Mouse (Mus musculus): ENCODE measurements around the gene Ubac1. TPM values are rescaled to one million over a fixed set of nuclear protein-coding genes. Genes with fewer than 3 reads are reported as not detected.
A peak's percentile ranks its signal among the peaks of the same experiment; 100 is the strongest.

Gene Ubac1
- not detected in 2 replicates for polyA plus RNA-seq (2012; ENCODE audit: insufficient read depth, insufficient read length, low replicate concordance, missing spikeins)

DNA sequence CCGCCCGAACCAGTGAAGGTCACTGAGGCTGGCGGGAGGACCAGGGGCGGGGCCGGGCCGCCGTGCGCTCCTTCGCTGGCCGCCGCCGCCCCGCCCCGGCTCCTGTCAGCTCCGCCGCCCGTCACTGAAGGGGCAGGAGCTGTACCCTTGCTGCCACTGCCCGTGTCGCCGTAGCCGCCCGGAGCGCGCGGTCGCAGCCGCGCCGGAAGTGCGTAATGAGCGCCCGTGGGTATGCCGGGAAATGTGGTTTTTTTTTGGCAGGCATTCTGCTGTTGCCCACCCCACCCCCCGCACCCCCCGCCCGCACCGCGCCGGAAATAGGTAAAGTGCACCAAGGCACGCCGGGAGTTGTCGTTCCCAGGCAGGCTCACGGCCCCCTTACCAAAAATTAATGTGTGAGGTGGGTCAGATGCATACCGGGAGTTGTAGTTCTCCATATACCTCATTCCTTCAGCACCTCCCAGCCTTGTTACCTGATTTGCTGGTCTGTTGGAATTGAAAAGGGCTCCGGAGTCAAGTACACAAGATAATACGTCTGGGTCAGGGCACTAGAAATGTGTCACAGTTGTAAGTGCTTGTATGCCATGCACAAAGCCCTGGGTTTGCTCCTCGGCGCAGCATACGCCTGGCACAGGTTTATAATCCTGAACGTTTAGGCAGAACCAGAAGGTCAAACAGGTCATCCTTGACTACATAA is at the start of gene Ubac1:
TSS of gene Ubac1 (minus strand) at position 187 of the 697 bp plus-strand sequence.
- peak within 1 kb of the TSS; percentile 60 for H3K4me3 ChIP-seq (ENCODE audit: insufficient read depth, low read depth, low read length)
- peak within 1 kb of the TSS; percentile 55 for H3K27ac ChIP-seq (ENCODE audit: insufficient read depth, low read depth, low read length)
- TF ChIP-seq CTCF (IDR thresholded peaks at IDR 0.05; ENCODE audit: insufficient read depth, low read depth, low read length) = no peak
- peak; percentile 77 for TF ChIP-seq POLR2A (IDR thresholded peaks at IDR 0.05; ENCODE audit: insufficient read depth, low read depth, low read length)
- 5% methylated on average over 50 of the region's 50 CpGs for WGBS
- 0 out of 2 replicates have a peak, but pooled peaks cover 3% of the 10 kb centered on the region for H3K4me1 ChIP-seq (ENCODE audit: control insufficient read depth, insufficient read depth, low read length)

GRCm38 (mm10) chr2:26068592-26068991 is 47.0 kb upstream of the Ubac1 start:
- 81% methylated on average over 1 of the region's 1 CpGs for WGBS
- TF ChIP-seq CTCF (IDR thresholded peaks at IDR 0.05; ENCODE audit: insufficient read depth, low read depth, low read length) (no peak), POLR2A (IDR thresholded peaks at IDR 0.05; ENCODE audit: insufficient read depth, low read depth, low read length) (no peak)
- Histone ChIP-seq H3K4me3 (ENCODE audit: insufficient read depth, low read depth, low read length) (no peak overlapping the region), H3K4me1 (ENCODE audit: control insufficient read depth, insufficient read depth, low read length) (peaks cover 56% of the 10 kb centered on the region), H3K27ac (ENCODE audit: insufficient read depth, low read depth, low read length) (peak overlapping the region; percentile 91)

DNA sequence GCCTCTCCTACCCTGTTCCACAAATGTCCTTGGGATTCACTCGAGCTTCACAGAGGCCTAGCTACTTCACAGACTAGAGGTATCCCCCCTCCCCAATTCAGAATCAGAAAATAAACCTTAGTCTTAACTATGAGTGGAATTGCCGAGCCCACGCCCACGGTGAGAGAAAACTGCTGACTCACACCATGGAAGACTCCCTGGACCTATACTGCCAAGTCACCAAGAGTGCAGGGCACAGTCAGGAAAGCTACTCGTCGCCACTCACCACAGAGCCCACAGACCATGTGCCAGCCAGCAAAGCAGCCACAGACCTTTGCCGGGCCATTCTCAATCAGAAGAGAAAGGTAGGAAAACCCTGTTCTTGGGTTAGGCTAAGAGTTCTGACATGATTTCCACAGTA is 46.6 kb upstream of the Ubac1 start:
- 28% methylated on average over 7 of the region's 7 CpGs for WGBS
- Histone ChIP-seq H3K4me1 (ENCODE audit: control insufficient read depth, insufficient read depth, low read length) (peaks cover 59% of the 10 kb centered on the region), H3K27ac (ENCODE audit: insufficient read depth, low read depth, low read length) (peak overlapping the region; percentile 91), H3K4me3 (ENCODE audit: insufficient read depth, low read depth, low read length) (no peak overlapping the region)
- TF ChIP-seq POLR2A (IDR thresholded peaks at IDR 0.05; ENCODE audit: insufficient read depth, low read depth, low read length) (no peak), CTCF (IDR thresholded peaks at IDR 0.05; ENCODE audit: insufficient read depth, low read depth, low read length) (no peak)

DNA sequence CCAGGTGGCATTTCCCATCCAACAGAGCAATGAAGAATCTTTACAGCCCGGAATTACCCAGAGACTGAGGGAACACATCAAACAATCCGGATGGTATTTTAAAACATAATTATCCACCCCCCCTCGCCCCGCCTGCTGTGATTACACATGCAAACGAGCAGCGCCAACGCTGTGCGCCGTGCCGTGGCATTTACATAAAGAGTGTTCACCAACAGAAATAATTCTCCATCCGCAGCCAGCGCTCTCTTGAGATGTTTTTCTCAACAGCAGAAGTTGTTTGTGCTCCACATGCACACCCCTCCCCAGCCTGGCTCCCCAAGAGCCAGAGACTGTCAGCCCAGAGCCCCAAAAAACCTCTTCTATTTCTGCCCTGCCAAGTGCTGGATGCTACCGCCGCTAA is 45.0 kb upstream of the Ubac1 start:
- H3K4me1 ChIP-seq (ENCODE audit: control insufficient read depth, insufficient read depth, low read length) = peaks cover 64% of the 10 kb centered on the region
- TF ChIP-seq POLR2A (IDR thresholded peaks at IDR 0.05; ENCODE audit: insufficient read depth, low read depth, low read length) = 0 out of 2 replicates have a peak, but pooled peaks have one; percentile 32
- TF ChIP-seq CTCF (IDR thresholded peaks at IDR 0.05; ENCODE audit: insufficient read depth, low read depth, low read length) = no peak
- peak overlapping the region; percentile 91 for H3K27ac ChIP-seq (ENCODE audit: insufficient read depth, low read depth, low read length)
- H3K4me3 ChIP-seq (ENCODE audit: insufficient read depth, low read depth, low read length) = no peak overlapping the region
- 16% methylated on average over 14 of the region's 14 CpGs for WGBS

GRCm38 (mm10) chr2:26062742-26063427 is 41.3 kb upstream of the Ubac1 start:
- peak overlapping the region; percentile 95 for H3K27ac ChIP-seq (ENCODE audit: insufficient read depth, low read depth, low read length)
- H3K4me1 ChIP-seq (ENCODE audit: control insufficient read depth, insufficient read depth, low read length) = peaks cover 77% of the 10 kb centered on the region
- no peak overlapping the region for H3K4me3 ChIP-seq (ENCODE audit: insufficient read depth, low read depth, low read length)
- 64% methylated on average over 13 of the region's 13 CpGs for WGBS
- TF ChIP-seq CTCF (IDR thresholded peaks at IDR 0.05; ENCODE audit: insufficient read depth, low read depth, low read length) (no peak), POLR2A (IDR thresholded peaks at IDR 0.05; ENCODE audit: insufficient read depth, low read depth, low read length) (no peak)

DNA sequence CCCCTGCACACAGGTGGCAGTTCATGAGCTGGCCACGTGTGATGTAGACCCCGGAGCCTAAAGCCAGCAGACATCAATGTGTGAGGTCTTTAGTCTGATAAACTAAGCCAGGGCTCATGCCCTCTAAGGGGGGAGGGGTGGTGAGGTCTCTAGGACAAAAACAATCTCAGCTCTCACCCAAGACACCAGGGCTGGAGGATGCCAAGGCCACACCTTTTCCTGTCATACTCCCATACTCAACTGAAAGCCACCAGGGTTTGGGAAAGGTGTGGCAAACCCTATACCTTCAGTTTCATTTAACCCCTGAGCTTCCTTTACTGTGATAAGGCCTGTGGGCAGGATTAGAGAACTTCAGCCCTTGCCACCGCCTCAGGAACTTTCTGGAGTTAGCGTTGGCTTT is 40.7 kb upstream of the Ubac1 start:
- no peak for TF ChIP-seq POLR2A (IDR thresholded peaks at IDR 0.05; ENCODE audit: insufficient read depth, low read depth, low read length)
- TF ChIP-seq CTCF (IDR thresholded peaks at IDR 0.05; ENCODE audit: insufficient read depth, low read depth, low read length) = no peak
- no peak overlapping the region for H3K4me3 ChIP-seq (ENCODE audit: insufficient read depth, low read depth, low read length)
- 79% methylated on average over 4 of the region's 4 CpGs for WGBS
- peak overlapping the region; percentile 95 for H3K27ac ChIP-seq (ENCODE audit: insufficient read depth, low read depth, low read length)
- H3K4me1 ChIP-seq (ENCODE audit: control insufficient read depth, insufficient read depth, low read length) = peaks cover 82% of the 10 kb centered on the region

GRCm38 (mm10) chr2:26061018-26061666 is 39.6 kb upstream of the Ubac1 start:
- WGBS = 40% methylated on average over 21 of the region's 21 CpGs
- TF ChIP-seq POLR2A (IDR thresholded peaks at IDR 0.05; ENCODE audit: insufficient read depth, low read depth, low read length) (no peak), CTCF (IDR thresholded peaks at IDR 0.05; ENCODE audit: insufficient read depth, low read depth, low read length) (no peak)
- peaks cover 81% of the 10 kb centered on the region for H3K4me1 ChIP-seq (ENCODE audit: control insufficient read depth, insufficient read depth, low read length)
- H3K4me3 ChIP-seq (ENCODE audit: insufficient read depth, low read depth, low read length) = no peak overlapping the region
- peak overlapping the region; percentile 95 for H3K27ac ChIP-seq (ENCODE audit: insufficient read depth, low read depth, low read length)

GRCm38 (mm10) chr2:26057053-26057452 is 35.5 kb upstream of the Ubac1 start:
- WGBS = 71% methylated on average over 7 of the region's 7 CpGs
- TF ChIP-seq POLR2A (IDR thresholded peaks at IDR 0.05; ENCODE audit: insufficient read depth, low read depth, low read length) = no peak
- no peak for TF ChIP-seq CTCF (IDR thresholded peaks at IDR 0.05; ENCODE audit: insufficient read depth, low read depth, low read length)
- H3K27ac ChIP-seq (ENCODE audit: insufficient read depth, low read depth, low read length) = 0 out of 2 replicates have a peak overlapping the region, but pooled peaks have one; percentile 54
- H3K4me3 ChIP-seq (ENCODE audit: insufficient read depth, low read depth, low read length) = no peak overlapping the region
- H3K4me1 ChIP-seq (ENCODE audit: control insufficient read depth, insufficient read depth, low read length) = peaks cover 53% of the 10 kb centered on the region

All from olfactory bulb, adult 2 months (tissue).